Mouse (Mus musculus) intestine, embryonic 16.5 days (tissue): ENCODE measurements around the gene Tnfaip3. TPM values are rescaled to one million over a fixed set of nuclear protein-coding genes. Genes with fewer than 3 reads are reported as not detected.

Experiments
- ATAC-seq: fragments of 200-750 bp; cut with Nextera tagmentation; 2 replicates; pipeline ENCODE4 v1.8.0; 2017; ENCODE audit warnings: moderate TSS enrichment, moderate library complexity
- H3K27ac ChIP-seq: fragments of 300-500 bp; sonication (generic); 2 replicates; pipeline ENCODE4 v1.5.1; 2014; ENCODE audit warnings: mild to moderate bottlenecking, low read length
- H3K27me3 ChIP-seq: fragments of 300-500 bp; sonication (generic); replicated peaks from 2 replicates; pipeline ENCODE4 v1.6.1; 2014; ENCODE audit warnings: low read length, control low read depth, mixed read lengths; ENCODE audit not compliant: control insufficient read depth, insufficient read depth
- H3K36me3 ChIP-seq: fragments of 300-500 bp; sonication (generic); 2 replicates; pipeline ENCODE4 v1.6.1; 2014; ENCODE audit warnings: low read length, control low read depth; ENCODE audit not compliant: control insufficient read depth, insufficient read depth
- H3K4me1 ChIP-seq: fragments of 300-500 bp; sonication (generic); 2 replicates; pipeline ENCODE4 v1.6.1; 2014; ENCODE audit warnings: low read length, control low read depth, mixed read lengths; ENCODE audit not compliant: control insufficient read depth, insufficient read depth
- H3K4me2 ChIP-seq: fragments of 300-500 bp; sonication (generic); 2 replicates; pipeline ENCODE4 v1.6.1; 2014; ENCODE audit warnings: low read depth, low read length, control low read depth
- H3K4me3 ChIP-seq: fragments of 300-500 bp; sonication (generic); 2 replicates; pipeline ENCODE4 v1.5.1; 2014; ENCODE audit warnings: mild to moderate bottlenecking, low read length
- H3K9ac ChIP-seq: fragments of 300-500 bp; sonication (generic); 2 replicates; pipeline ENCODE4 v1.6.1; 2014; ENCODE audit warnings: low read depth, low read length
- H3K9me3 ChIP-seq: fragments of 300-500 bp; sonication (generic); 2 replicates; pipeline ENCODE4 v1.6.1; 2016; ENCODE audit warnings: low read length, control low read depth; ENCODE audit not compliant: control insufficient read depth
- WGBS: fragments of 180-500 bp; shearing (Covaris S2); extraction: QIAGEN DNeasy Blood & Tissue Kit; methylation state at CpG from one replicate; pipeline ENCODE4 v1.1.7; 2014; 5-methylcytosine and 5-hydroxymethylcytosine counted together
- polyA plus RNA-seq: library from polyadenylated mRNA; unstranded; fragments of >200 nt; fragmentation: Nextera tagmentation; extraction: Ambion mirVana; gene quantifications from 2 replicates; pipeline ENCODE4 v1.2.1, GENCODE M21; 2015

The Tnfaip3 gene
- polyA plus RNA-seq, 1 experiment from 2014 or later, result 4.3 TPM

GRCm38 (mm10) chr10:18953706-18954071 is 61.8 kb downstream of the Tnfaip3 start:
- Histone ChIP-seq H3K4me1 (no peaks in the 10 kb centered on the region), H3K27me3 (no peaks in the 10 kb centered on the region), H3K9me3 (no peaks in the 10 kb centered on the region), H3K27ac (no peak overlapping the region), H3K36me3 (no peaks in the 10 kb centered on the region), H3K4me2 (no peak overlapping the region), H3K4me3 (no peak overlapping the region), H3K9ac (no peak overlapping the region)
- WGBS, result 12% methylated on average over 1 of the region's 1 CpGs
- ATAC-seq, result no peak

- no peak for ATAC-seq
Measured at GRCm38 (mm10) chr10:18953011-18953705, 62.3 kb downstream of the Tnfaip3 start.

More at GRCm38 (mm10) chr10:18953011-18953705, 62.3 kb downstream of the Tnfaip3 start:
- H3K9ac ChIP-seq, result no peak overlapping the region
- no peak overlapping the region for H3K27ac ChIP-seq
- H3K4me1 ChIP-seq, result no peaks in the 10 kb centered on the region
- H3K9me3 ChIP-seq, result no peaks in the 10 kb centered on the region
- H3K27me3 ChIP-seq, result no peaks in the 10 kb centered on the region
- H3K4me3 ChIP-seq, result no peak overlapping the region
- H3K4me2 ChIP-seq, result no peak overlapping the region
- no peaks in the 10 kb centered on the region for H3K36me3 ChIP-seq

Other genes starting within 250 kb of the Tnfaip3 start
- gene Gm4922, start 228.9 kb downstream of the Tnfaip3 start, polyA plus RNA-seq, result 0.05 TPM in 1 of 2 replicates, not detected in the other
- 77.2 and 95.4 TPM in 2 replicates for gene Perp, start 170.6 kb downstream of the Tnfaip3 start, polyA plus RNA-seq